Mouse (Mus musculus) megakaryocyte progenitor cell, adult 5-6 weeks (primary cell): ENCODE data around the gene Cald1. TPM values are rescaled to one million over a fixed set of nuclear protein-coding genes. Genes with fewer than 3 reads are reported as not detected.

ENCODE experiments used
- ATAC-seq: replicated peaks from 2 replicates; pipeline ENCODE4 v1.8.0; 2016; ENCODE audit warnings: mild to moderate bottlenecking, moderate TSS enrichment, inconsistent platforms; ENCODE audit not compliant: poor library complexity
- total RNA-seq, 2 experiments: library from RNA; stranded (forward) in 1 of 2; stranded (reverse) in 1 of 2; fragments of 157-497, 149-512 nt in 1 of 2; fragments of 200-1000 nt in 1 of 2; gene quantifications; 2 replicates each; pipeline versions ENCODE4 v1.2.3 to v1.2.4; 2015 to 2017

Gene Cald1
- total RNA-seq, 2 experiments from 2014 or later, result 0.05 TPM; not detected in 1

- ATAC-seq, result no peak
Measured at GRCm38 (mm10) chr6:34749526-34749925, 151.2 kb downstream of the Cald1 start.

- no peak for ATAC-seq
Measured at GRCm38 (mm10) chr6:34750487-34751120, 152.3 kb downstream of the Cald1 start.

GRCm38 (mm10) chr6:34751625-34752024 is 153.3 kb downstream of the Cald1 start:
- ATAC-seq, result no peak

GRCm38 (mm10) chr6:34754448-34754847 is 156.1 kb downstream of the Cald1 start:
- peak; percentile 85 for ATAC-seq

GRCm38 (mm10) chr6:34758340-34758739 is 160.0 kb downstream of the Cald1 start:
- ATAC-seq, result no peak

- peak; percentile 83 for ATAC-seq
Measured at GRCm38 (mm10) chr6:34760023-34760422, 161.7 kb downstream of the Cald1 start.

- no peak for ATAC-seq
Measured at GRCm38 (mm10) chr6:34765721-34766120, 167.4 kb downstream of the Cald1 start.

- ATAC-seq, result no peak
Measured at GRCm38 (mm10) chr6:34769984-34770383, 171.7 kb downstream of the Cald1 start.

- ATAC-seq, result no peak
Measured at GRCm38 (mm10) chr6:34770491-34770890, 172.2 kb downstream of the Cald1 start.

- ATAC-seq, result no peak
Measured at GRCm38 (mm10) chr6:34776396-34776795, 178.1 kb downstream of the Cald1 start.

GRCm38 (mm10) chr6:34777094-34777493 is 178.8 kb downstream of the Cald1 start:
- no peak for ATAC-seq

GRCm38 (mm10) chr6:34777981-34778668 is 179.8 kb downstream of the Cald1 start:
- ATAC-seq, result no peak

GRCm38 (mm10) chr6:34780231-34780942 is 182.1 kb downstream of the Cald1 start, which contains the start of gene Agbl3:
Gene Agbl3 (plus strand): TSS chr6:34780432.
- peak; percentile 92 for ATAC-seq

- ATAC-seq, result peak; percentile 10; the same call in 1 of the 2 replicates
Measured at GRCm38 (mm10) chr6:34780943-34781289, 182.6 kb downstream of the Cald1 start.

- ATAC-seq, result peak; percentile 45
Measured at GRCm38 (mm10) chr6:34782493-34782892, 184.2 kb downstream of the Cald1 start.

- peak; percentile 39; the same call in 1 of the 2 replicates for ATAC-seq
Measured at GRCm38 (mm10) chr6:34796881-34797280, 198.6 kb downstream of the Cald1 start.

GRCm38 (mm10) chr6:34797887-34798286 is 199.6 kb downstream of the Cald1 start:
- no peak for ATAC-seq

- ATAC-seq, result no peak
Measured at GRCm38 (mm10) chr6:34805582-34805981, 207.3 kb downstream of the Cald1 start.

- peak; percentile 39; the same call in 1 of the 2 replicates for ATAC-seq
Measured at GRCm38 (mm10) chr6:34810651-34811050, 212.4 kb downstream of the Cald1 start.

GRCm38 (mm10) chr6:34824406-34824805 is 226.1 kb downstream of the Cald1 start:
- ATAC-seq, result no peak
